9 mouse cellular contexts compared by ENCODE assay signal in genomic region chr16:29560869-29561268, GRCm38 (mm10). TPM values are rescaled to one million over a fixed set of nuclear protein-coding genes. Genes with fewer than 3 reads are reported as not detected.
DNase-seq lines count a peak whose midpoint lies in the region; ATAC-seq lines count a peak whose summit lies in the region.
"Had no signal": no experiment of that assay in that cellular context is flagged by ENCODE, and none has a peak within 500 bp of the region (broad histone marks: within the 10 kb centered on the region; RNA-seq: fewer than 3 reads in every experiment).

No protein-coding gene starts in this region.

- H3K4me1 ChIP-seq in intestine, embryonic 15.5 days (replicated peaks) = no peaks in the 10 kb centered on the region

- no peak overlapping the region for H3K27ac ChIP-seq in intestine, embryonic 15.5 days

- WGBS in intestine, embryonic 15.5 days = 6% methylated on average over 7 of the region's 7 CpGs

- H3K9ac ChIP-seq in intestine, embryonic 15.5 days = no peak overlapping the region

- no peaks in the 10 kb centered on the region for H3K36me3 ChIP-seq in intestine, embryonic 15.5 days

- peak; percentile 49 for ATAC-seq in intestine, embryonic 15.5 days

- no peaks in the 10 kb centered on the region for H3K9me3 ChIP-seq in intestine, embryonic 15.5 days
- H3K9me3 ChIP-seq: megakaryocyte, embryonic 14.5 days had no signal

- peak overlapping the region; percentile 45 for H3K4me2 ChIP-seq in intestine, embryonic 15.5 days (replicated peaks)

- DNase-seq in left cerebral cortex, adult 11 months (ENCODE audit: low spot score) = peak; percentile 52
- no peak for DNase-seq in left cerebral cortex, adult 8-10 months (ENCODE audit: low spot score in 2 of 2)
- peak; percentile 22 for DNase-seq in c-Kit-positive CD71-positive TER-119-positive erythroid progenitor cells, embryonic 14.5 days (ENCODE audit: low spot score)
- DNase-seq in forelimb bud, embryonic 11.5 days (ENCODE audit: low read depth, low spot score) = peak; percentile 71
- peak; percentile 19 for DNase-seq in liver
- DNase-seq in naive thymus-derived CD4-positive, alpha-beta T cell, adult 2 months (ENCODE audit: low read depth) = peak; percentile 44
- DNase-seq in urinary bladder, postnatal 36 days (ENCODE audit: low spot score in 2 of 2) = no peak

- H3K4me3 ChIP-seq in intestine, embryonic 15.5 days (replicated peaks) = no peak overlapping the region

- H3K27me3 ChIP-seq in intestine, embryonic 15.5 days (replicated peaks) = no peaks in the 10 kb centered on the region

RNA-seq across cellular contexts. Expression of gene Atp13a4, which starts 16.2 kb away (rescaled TPM):
- total RNA-seq in left cerebral cortex, adult 8-10 months (2022) = 10 to 100 TPM in 3 of 4 experiments, 1 to 10 TPM in 1; 9.8 to 13.3 (median 12.3) TPM
- 0.19 and 0.30 TPM in 2 replicates for polyA plus RNA-seq in intestine, embryonic 15.5 days (2015; fragmentation: Nextera tagmentation; extraction: Ambion mirVana)

RNA-seq across cellular contexts. Expression of gene Opa1, which starts 18.3 kb away (rescaled TPM):
- 100 to 1,000 TPM; 106 to 123 (median 115) TPM for total RNA-seq in left cerebral cortex, adult 8-10 months (2022)
- polyA plus RNA-seq in intestine, embryonic 15.5 days (2015; fragmentation: Nextera tagmentation; extraction: Ambion mirVana) = 35.0 and 38.0 TPM in 2 replicates

Comparison
In these comparisons a context has a peak if more than half of its experiments do, and no peak if none do; other contexts are left out.
1. DNase-seq: peak in left cerebral cortex, adult 11 months (single experiment), c-Kit-positive CD71-positive TER-119-positive erythroid progenitor cells, embryonic 14.5 days (single experiment), forelimb bud, embryonic 11.5 days (single experiment), liver (single experiment) and naive thymus-derived CD4-positive, alpha-beta T cell, adult 2 months (single experiment); none in left cerebral cortex, adult 8-10 months (0 of 2) and urinary bladder, postnatal 36 days (0 of 2).